Mouse (Mus musculus) heart, postnatal 36 days (tissue): ENCODE measurements around the gene Pias3. TPM values are rescaled to one million over a fixed set of nuclear protein-coding genes. Genes with fewer than 3 reads are reported as not detected.
"Not testable (repeated sequence)": the region's sequence is repeated elsewhere in the genome, so short reads cannot be mapped to it uniquely, and the experiment has no call there.

Experiments used
- DNase-seq, 2 experiments: peaks; one replicate each; pipeline ENCODE4 v3.0.0; 2021 to 2022
- intact Hi-C: fragments of 180-260 bp; cut with DNase I; formaldehyde crosslinking; loops from one replicate; pipeline ENCODE4 v1.15.1; 2025
- total RNA-seq, 2 experiments: library from RNA; stranded (reverse); gene quantifications; 2 replicates each; pipeline ENCODE4 v1.2.3; 2021

Pias3 gene
- total RNA-seq, 2 experiments from 2014 or later, result 16.5 to 17.1 TPM

- peak in 1 of 2 experiments; percentile 17 for DNase-seq
- intact Hi-C loops, result no loop called here
Measured at GRCm38 (mm10) chr3:96684151-96684821, 11.9 kb upstream of the Pias3 start.

DNA sequence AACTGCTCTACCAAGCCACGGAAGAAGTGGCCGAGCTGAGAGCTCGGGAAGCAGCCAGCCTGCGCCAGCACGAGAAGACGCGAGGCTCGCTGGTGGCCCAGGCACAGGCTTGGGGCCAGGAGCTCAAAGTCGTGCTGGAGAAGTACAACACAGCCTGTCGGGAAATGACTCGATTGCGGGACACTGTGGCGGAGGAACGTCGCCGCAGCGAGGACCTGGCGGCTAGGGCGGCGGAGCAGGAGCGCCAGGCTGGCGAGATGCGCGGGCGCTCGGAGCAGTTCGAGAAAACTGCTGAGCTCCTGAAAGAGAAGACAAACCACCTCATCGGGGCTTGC lies 11.4 kb upstream of the Pias3 start:
- peak in 1 of 2 experiments; percentile 23 for DNase-seq
- intact Hi-C loops, result no loop called here

GRCm38 (mm10) chr3:96686057-96686456 lies 10.1 kb upstream of the Pias3 start:
- DNase-seq, result not testable (repeated sequence)

GRCm38 (mm10) chr3:96688854-96689253 lies 7.3 kb upstream of the Pias3 start:
- intact Hi-C loops, result no loop called here

More at GRCm38 (mm10) chr3:96686057-96686456, 10.1 kb upstream of the Pias3 start:
- intact Hi-C loops, result not testable (repeated sequence)

GRCm38 (mm10) chr3:96690298-96690697 lies 5.9 kb upstream of the Pias3 start:
- intact Hi-C loops, result no loop called here
- DNase-seq, result no peak

More at GRCm38 (mm10) chr3:96688854-96689253, 7.3 kb upstream of the Pias3 start:
- DNase-seq, result no peak

DNA sequence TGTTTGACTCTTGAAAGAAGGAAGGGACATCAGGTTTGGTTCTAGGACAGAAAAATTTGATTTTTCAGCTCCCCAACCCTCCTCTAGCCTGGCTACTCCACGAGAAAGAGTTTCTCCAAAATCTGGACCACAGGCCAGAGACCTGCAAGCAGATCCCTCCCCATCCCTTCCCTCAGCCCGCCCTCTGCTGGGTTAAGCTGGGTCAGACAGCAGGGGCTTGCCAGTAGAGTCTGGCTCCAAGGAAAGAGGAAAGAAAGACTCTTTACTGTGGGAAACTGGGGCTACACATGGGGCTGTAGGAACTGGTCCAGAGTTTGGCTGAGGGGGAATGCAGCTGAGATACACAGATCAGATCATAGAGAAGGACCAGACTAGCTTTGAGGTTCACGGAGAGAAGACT lies 3.7 kb upstream of the Pias3 start:
- intact Hi-C loops, result no loop called here
- peak; percentile 35 to 36 for DNase-seq

DNA sequence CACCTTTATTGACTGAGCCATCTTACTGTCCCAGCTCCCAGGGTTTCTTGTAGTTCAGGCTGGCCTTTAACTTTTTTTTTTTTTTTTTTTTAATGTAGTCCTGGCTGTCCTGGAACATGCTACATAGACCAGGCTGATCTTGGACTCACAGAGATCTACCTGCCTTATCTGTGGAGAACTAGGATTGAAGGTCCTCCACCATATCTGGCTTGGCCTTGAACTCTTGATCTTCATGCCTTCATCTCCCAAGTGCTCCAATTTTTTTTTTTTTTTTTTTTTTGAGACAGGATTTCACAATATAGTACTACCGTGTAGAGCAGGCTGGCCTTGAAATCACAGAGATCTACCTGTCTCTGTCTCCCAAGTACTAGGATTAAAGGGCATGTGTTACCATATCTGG lies 2.6 kb upstream of the Pias3 start:
- no peak for DNase-seq
- intact Hi-C loops, result no loop called here

DNA sequence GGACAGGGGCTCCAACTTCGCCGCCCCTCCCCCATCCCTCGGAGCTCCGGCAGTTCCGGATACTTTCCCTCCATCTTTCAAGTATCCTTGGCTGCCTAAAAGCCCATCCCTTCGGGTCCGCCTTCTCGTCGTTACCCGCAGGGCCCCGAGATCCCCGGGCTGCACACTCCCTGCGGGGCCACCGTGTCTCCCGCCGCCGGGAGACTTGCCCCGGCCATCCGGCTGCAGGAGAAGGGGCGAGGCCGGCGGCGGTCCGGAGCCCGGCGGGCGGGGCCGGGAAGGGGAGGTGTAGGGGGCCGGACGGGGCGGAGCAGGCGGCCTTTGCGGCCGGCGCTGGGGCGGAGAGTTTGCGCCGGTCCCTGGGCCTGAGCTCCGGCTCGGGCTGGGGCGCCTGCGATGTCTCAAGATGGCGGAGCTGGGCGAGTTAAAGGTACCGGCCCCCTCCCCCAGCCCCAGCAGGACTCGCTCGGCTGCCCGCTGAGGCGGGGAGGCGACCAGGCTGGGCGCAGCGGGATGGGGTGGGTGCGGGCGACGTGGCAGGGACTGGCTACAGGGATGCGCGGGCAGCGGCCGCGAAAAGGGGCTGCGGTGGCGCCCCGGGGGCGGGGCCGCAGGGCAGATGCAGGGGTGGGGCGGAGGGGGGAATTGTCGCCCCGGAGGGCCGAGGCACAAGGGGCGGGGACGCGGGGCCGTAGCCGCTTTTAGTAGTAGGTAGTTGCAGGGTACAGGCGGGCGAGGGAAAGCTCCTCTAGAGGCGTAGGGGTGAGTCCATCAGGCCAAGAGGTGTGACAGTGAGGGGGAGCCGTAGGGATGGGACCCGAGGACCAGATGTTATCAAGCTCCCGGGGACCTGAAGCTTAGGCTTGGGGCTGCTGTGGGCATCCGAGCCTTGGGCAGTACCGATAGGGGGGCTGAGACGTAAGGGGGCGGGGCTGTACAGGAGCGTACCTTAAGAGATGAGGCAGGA lies 865 bp downstream of the Pias3 start:
- intact Hi-C loops, result loop anchor here (2.0 kb wide), 1 partner anchor 30 kb away; the partner anchor contains the start of genes Polr3c and Rnf115
- DNase-seq, result peak; percentile 92 to 94

- intact Hi-C loops, result no loop called here
- DNase-seq, result no peak
Measured at GRCm38 (mm10) chr3:96698993-96699690, 3.0 kb downstream of the Pias3 start.

GRCm38 (mm10) chr3:96700376-96700775 lies 4.2 kb downstream of the Pias3 start:
- peak in 1 of 2 experiments; percentile 45 for DNase-seq
- intact Hi-C loops, result no loop called here

DNA sequence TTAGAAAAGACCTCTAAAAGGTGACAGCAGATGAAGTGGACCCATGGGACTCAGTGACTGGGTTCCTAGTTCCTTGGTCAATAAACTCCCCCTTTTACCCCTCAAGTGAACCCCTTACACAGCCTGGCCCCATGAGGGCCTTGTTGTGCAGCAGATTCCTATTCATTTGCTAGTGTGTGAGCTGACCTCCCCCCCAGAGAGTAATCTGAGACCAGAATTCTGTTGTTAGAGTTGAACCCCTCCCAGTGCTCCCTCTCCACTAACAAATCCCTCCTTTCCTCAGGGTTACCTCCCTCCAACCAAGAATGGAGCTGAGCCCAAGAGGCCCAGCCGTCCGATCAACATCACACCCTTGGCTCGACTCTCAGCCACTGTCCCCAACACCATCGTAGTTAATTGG lies 4.8 kb downstream of the Pias3 start:
- no peak for DNase-seq
- intact Hi-C loops, result no loop called here

DNA sequence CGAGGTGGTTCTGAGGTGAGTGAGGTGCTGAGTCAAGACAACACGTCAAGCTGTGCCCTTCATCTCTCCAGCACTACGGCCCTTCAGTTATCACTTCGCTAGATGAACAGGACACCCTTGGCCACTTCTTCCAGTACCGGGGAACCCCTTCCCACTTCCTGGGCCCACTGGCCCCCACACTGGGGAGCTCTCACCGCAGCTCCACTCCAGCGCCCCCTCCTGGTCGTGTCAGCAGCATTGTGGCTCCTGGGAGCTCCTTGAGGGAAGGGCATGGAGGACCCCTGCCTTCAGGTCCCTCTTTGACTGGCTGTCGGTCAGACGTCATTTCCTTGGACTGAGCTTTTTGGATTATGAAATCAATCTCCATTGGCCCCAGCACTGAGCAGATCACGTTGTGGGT lies 8.6 kb downstream of the Pias3 start:
- peak in 1 of 2 experiments; percentile 22 for DNase-seq
- intact Hi-C loops, result loop anchor here (5.0 kb wide), 2 partner anchors 37 to 57 kb away; partner anchors contain the start of gene Itga10

GRCm38 (mm10) chr3:96706217-96706616 lies 10.0 kb downstream of the Pias3 start:
- DNase-seq, result no peak
- intact Hi-C loops, result loop anchor here (5.0 kb wide), 2 partner anchors 39 to 59 kb away; partner anchors contain the start of gene Itga10

GRCm38 (mm10) chr3:96706984-96707383 lies 10.8 kb downstream of the Pias3 start:
- no peak for DNase-seq
- intact Hi-C loops, result loop anchor here (5.0 kb wide), 2 partner anchors 40 to 60 kb away; partner anchors contain the start of gene Itga10

DNA sequence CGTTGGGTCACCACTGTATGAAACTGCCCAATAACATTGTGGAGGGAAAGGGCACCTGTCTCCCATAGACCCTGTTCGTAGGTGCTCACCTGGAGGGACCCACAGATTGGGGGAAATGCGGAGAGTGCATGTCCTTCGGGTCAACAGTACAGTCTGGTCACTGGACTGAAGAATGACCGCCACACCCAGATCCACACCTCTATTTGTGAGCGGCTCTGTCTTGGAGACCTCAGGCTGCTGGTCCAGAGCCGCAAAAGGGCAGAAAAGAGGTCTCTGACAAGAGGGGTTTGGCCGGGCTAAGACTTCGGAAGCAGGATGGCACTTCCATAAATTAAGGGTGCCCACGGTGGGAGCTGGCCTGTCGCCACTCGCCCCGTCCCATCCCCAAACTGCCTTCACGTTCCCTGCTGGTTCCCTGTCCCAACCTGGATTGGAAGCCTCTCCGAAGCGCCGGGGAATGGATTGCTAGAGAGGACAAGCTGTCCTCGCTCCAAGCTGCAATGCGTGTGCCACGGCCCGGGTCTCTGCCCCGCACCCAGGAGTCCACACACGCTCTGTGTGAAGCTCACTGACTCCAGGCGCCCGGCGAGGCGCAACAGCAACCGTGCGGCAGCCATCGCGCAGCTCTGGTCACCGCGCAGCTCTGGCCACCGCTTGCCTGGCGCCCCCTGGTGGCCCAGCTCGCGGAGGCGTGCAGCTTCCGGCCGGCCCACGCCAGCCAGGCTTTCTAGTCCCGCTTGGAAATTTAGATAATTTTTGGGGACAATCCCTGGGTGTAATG lies 11.9 kb downstream of the Pias3 start, which contains the start of gene Nudt17:
Nudt17 (minus strand) TSS at position 660 of the 781 bp plus-strand sequence.
- DNase-seq, result peak; percentile 89 to 92
- intact Hi-C loops, result loop anchor here (2.0 to 5.0 kb wide), 3 partner anchors 41 to 161 kb away; partner anchors contain the start of gene Itga10

DNA sequence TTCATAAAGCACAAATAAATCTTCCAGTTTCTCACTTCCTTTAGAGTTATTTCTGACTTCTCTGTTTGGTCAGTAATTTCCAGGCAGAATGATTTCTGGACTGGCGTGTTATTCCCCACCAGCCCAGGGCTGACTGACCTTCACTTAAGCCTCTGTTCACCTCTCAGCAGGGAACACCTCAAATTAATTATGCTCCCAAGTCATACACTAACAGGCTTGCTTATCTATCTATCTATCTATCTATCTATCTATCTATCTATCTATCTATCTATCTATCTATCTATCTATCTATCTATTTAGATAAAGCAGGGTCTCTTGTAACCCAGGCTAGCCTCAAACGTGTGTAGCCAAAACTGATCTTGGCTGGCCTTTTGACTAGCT lies 12.5 kb downstream of the Pias3 start:
- intact Hi-C loops, result loop anchor here (2.0 to 5.0 kb wide), 3 partner anchors 41 to 162 kb away; partner anchors contain the start of gene Itga10
- no peak for DNase-seq

- intact Hi-C loops, result no loop called here
- no peak for DNase-seq
Measured at GRCm38 (mm10) chr3:96714286-96714685, 18.1 kb downstream of the Pias3 start.

DNA sequence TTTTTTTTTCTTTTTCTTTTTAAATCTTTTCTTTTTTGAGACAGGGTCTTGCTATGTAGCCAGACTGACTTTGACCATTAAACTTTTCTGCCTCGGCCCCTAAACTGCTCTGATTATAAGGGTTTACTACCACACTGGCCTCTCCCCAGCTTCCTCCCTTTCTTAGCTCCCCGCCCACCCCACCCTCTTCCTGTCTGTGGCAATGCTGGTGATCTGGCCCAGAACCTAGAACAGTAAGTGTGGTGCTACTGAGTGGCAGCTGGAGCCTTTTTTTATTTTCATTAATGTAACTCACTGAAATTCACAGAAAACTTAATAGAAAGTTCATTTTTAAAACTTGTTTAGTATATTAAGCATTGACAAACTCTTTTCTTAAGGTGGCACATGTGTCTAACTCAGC lies 19.7 kb downstream of the Pias3 start:
- no peak for DNase-seq
- intact Hi-C loops, result no loop called here

GRCm38 (mm10) chr3:96719173-96719572 lies 23.0 kb downstream of the Pias3 start:
- peak in 1 of 2 experiments; percentile 21 for DNase-seq
- intact Hi-C loops, result no loop called here
